Mouse (Mus musculus) lung, embryonic 14.5 days (tissue): ENCODE data around the gene Gramd1a. TPM values are rescaled to one million over a fixed set of nuclear protein-coding genes. Genes with fewer than 3 reads are reported as not detected.

Experiments
- ATAC-seq: fragments of 200-750 bp; cut with Nextera tagmentation; 2 replicates; pipeline ENCODE4 v1.8.0; 2017; ENCODE audit warnings: mild to moderate bottlenecking, moderate TSS enrichment, moderate library complexity; ENCODE audit not compliant: insufficient read depth
- DNase-seq: peaks from one replicate; pipeline ENCODE4 v3.0.0-alpha.2; 2015
- H3K27ac ChIP-seq: fragments of 300-500 bp; sonication (generic); 2 replicates; pipeline ENCODE4 v1.5.1; 2014; ENCODE audit warnings: low read depth, mild to moderate bottlenecking, moderate library complexity
- H3K27me3 ChIP-seq: fragments of 300-500 bp; sonication (generic); 2 replicates; pipeline ENCODE4 v1.6.1; 2014; ENCODE audit warnings: low read length, control low read depth; ENCODE audit not compliant: insufficient read depth
- H3K36me3 ChIP-seq: fragments of 300-500 bp; sonication (generic); 2 replicates; pipeline ENCODE4 v1.6.1; 2014; ENCODE audit warnings: control low read depth; ENCODE audit not compliant: insufficient read depth
- H3K4me1 ChIP-seq: fragments of 300-500 bp; sonication (generic); 2 replicates; pipeline ENCODE4 v1.6.1; 2014; ENCODE audit warnings: antibody characterized with exemption, control low read depth; ENCODE audit not compliant: insufficient read depth
- H3K4me2 ChIP-seq: fragments of 300-500 bp; sonication (generic); 2 replicates; pipeline ENCODE4 v1.6.1; 2014; ENCODE audit warnings: mild to moderate bottlenecking
- H3K4me3 ChIP-seq: fragments of 300-500 bp; sonication (generic); 2 replicates; pipeline ENCODE4 v1.5.1; 2014; ENCODE audit warnings: low read depth, low read length
- H3K9ac ChIP-seq: fragments of 300-500 bp; sonication (generic); 2 replicates; pipeline ENCODE4 v1.6.1; 2014
- H3K9me3 ChIP-seq: fragments of 300-500 bp; sonication (generic); 2 replicates; pipeline ENCODE4 v1.6.1; 2016; ENCODE audit warnings: low read depth, low read length, control low read depth
- CTCF ChIP-seq: IDR thresholded peaks from 2 replicates; pipeline ENCODE4 v1.5.1; 2016; ENCODE audit warnings: antibody characterized with exemption, low read depth
- WGBS: fragments of 180-500 bp; shearing (Covaris S2); extraction: QIAGEN DNeasy Blood & Tissue Kit; methylation state at CpG from one replicate; pipeline ENCODE4 v1.1.7; 2014; 5-methylcytosine and 5-hydroxymethylcytosine counted together
- polyA plus RNA-seq: library from polyadenylated mRNA; unstranded; fragments of >200 nt; fragmentation: Nextera tagmentation; extraction: Ambion mirVana; gene quantifications from 2 replicates; pipeline ENCODE4 v1.2.1, GENCODE M21; 2014

Gramd1a gene
- polyA plus RNA-seq, 1 experiment from 2014 or later = 67.2 TPM

DNA sequence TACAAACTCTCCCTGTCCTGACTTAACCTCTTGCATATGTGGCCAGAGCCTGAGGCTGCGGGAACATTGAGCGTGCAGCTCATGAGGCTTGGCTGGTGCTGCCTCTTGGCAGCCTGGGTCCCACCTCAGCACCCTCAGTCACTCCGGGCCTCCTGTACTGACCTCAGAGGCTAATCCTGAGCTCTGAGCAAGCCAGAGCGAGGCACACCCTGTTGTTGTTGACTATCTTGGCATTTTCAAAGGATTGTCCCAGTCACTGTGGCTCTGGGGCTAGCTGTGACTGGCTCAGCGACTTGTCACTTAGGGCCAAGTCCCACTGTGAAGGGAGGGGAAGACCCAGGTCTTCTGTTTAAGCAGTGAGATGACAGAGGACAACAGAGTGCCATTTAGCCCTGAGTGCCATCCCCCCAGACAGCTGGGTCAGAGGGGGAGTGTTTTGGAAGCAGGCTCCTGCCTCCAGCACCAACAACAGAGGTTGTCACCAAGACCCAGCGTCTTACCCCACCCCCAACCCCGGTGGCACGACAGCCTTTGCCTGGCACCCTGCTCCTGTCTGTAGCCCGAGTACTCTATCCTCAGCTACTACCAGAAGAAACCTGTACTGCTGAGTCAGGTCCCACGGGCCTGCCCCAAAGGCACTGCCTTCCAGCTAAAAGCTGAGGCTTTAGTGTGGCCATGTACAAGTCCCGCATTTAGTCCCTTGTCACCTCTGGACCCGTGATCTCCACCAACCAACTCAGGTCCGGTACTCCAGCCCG is 72.7 kb downstream of the Gramd1a start:
- 0 out of 2 replicates have a peak, but pooled peaks have one; percentile 19 for ATAC-seq
- no peak for DNase-seq
- Histone ChIP-seq H3K9me3 (no peaks in the 10 kb centered on the region), H3K4me1 (no peaks in the 10 kb centered on the region), H3K9ac (no peak overlapping the region), H3K27ac (0 out of 2 replicates have a peak overlapping the region, but pooled peaks have one; percentile 78), H3K4me3 (no peak overlapping the region), H3K4me2 (no peak overlapping the region), H3K27me3 (no peaks in the 10 kb centered on the region), H3K36me3 (no peaks in the 10 kb centered on the region)
- whole genome bisulfite sequencing = 63% methylated on average over 14 of the region's 14 CpGs
- no peak for TF ChIP-seq CTCF

GRCm38 (mm10) chr7:31082106-31082505 is 73.6 kb downstream of the Gramd1a start:
- Histone ChIP-seq H3K9me3 (no peaks in the 10 kb centered on the region), H3K36me3 (no peaks in the 10 kb centered on the region), H3K27me3 (no peaks in the 10 kb centered on the region), H3K4me1 (no peaks in the 10 kb centered on the region), H3K27ac (no peak overlapping the region), H3K4me3 (no peak overlapping the region), H3K4me2 (no peak overlapping the region), H3K9ac (no peak overlapping the region)
- DNase-seq (no peak), ATAC-seq (no peak)
- no peak for TF ChIP-seq CTCF

GRCm38 (mm10) chr7:31081106-31081505 is 74.6 kb downstream of the Gramd1a start:
- no peaks in the 10 kb centered on the region for H3K36me3 ChIP-seq
- 52% methylated on average over 1 of the region's 1 CpGs for WGBS
- no peaks in the 10 kb centered on the region for H3K9me3 ChIP-seq
- no peak overlapping the region for H3K27ac ChIP-seq
- no peaks in the 10 kb centered on the region for H3K4me1 ChIP-seq
- no peak for ATAC-seq
- TF ChIP-seq CTCF = no peak
- H3K4me2 ChIP-seq = no peak overlapping the region
- H3K27me3 ChIP-seq = no peaks in the 10 kb centered on the region
- H3K9ac ChIP-seq = no peak overlapping the region
- DNase-seq = no peak
- no peak overlapping the region for H3K4me3 ChIP-seq

- Histone ChIP-seq H3K4me1 (no peaks in the 10 kb centered on the region), H3K27ac (no peak overlapping the region), H3K4me3 (no peak overlapping the region), H3K4me2 (no peak overlapping the region), H3K27me3 (no peaks in the 10 kb centered on the region), H3K9ac (no peak overlapping the region), H3K36me3 (no peaks in the 10 kb centered on the region), H3K9me3 (no peaks in the 10 kb centered on the region)
- no peak for DNase-seq
- no peak for TF ChIP-seq CTCF
- 61% methylated on average over 3 of the region's 3 CpGs for WGBS
- ATAC-seq = no peak
Observed at GRCm38 (mm10) chr7:31080611-31081010, 75.1 kb downstream of the Gramd1a start.

Other genes with a start within 250 kb of the Gramd1a start
- 0.12 and 0.25 TPM in 2 replicates for gene Mag, start 241.0 kb downstream of the Gramd1a start, polyA plus RNA-seq
- gene Hamp2, start 231.2 kb downstream of the Gramd1a start, polyA plus RNA-seq = not detected in 2 replicates
- gene Hamp, start 211.9 kb downstream of the Gramd1a start, polyA plus RNA-seq = not detected in 2 replicates
- gene Usf2, start 199.1 kb downstream of the Gramd1a start, polyA plus RNA-seq = 21.8 and 23.3 TPM in 2 replicates
- 66.2 and 67.4 TPM in 2 replicates for gene Lsr, start 182.4 kb downstream of the Gramd1a start, polyA plus RNA-seq
- gene Fam187b, start 182.1 kb downstream of the Gramd1a start, polyA plus RNA-seq = 3.6 and 4.9 TPM in 2 replicates
- gene Fxyd5, start 113.4 kb downstream of the Gramd1a start, polyA plus RNA-seq = 40.4 and 43.9 TPM in 2 replicates
- gene Fxyd7, start 104.4 kb downstream of the Gramd1a start, polyA plus RNA-seq = 9.1 and 9.8 TPM in 2 replicates
- gene Fxyd1, start 98.7 kb downstream of the Gramd1a start, polyA plus RNA-seq = 51.4 and 56.6 TPM in 2 replicates
- gene Lgi4, start 96.6 kb downstream of the Gramd1a start, polyA plus RNA-seq = 0.13 and 0.38 TPM in 2 replicates
- gene Fxyd3, start 79.2 kb downstream of the Gramd1a start, polyA plus RNA-seq = 30.7 and 34.0 TPM in 2 replicates
- 9.9 and 10.8 TPM in 2 replicates for gene Hpn, start 40.6 kb downstream of the Gramd1a start, polyA plus RNA-seq
- gene Scn1b, start 28.9 kb downstream of the Gramd1a start, polyA plus RNA-seq = 0.93 and 1.3 TPM in 2 replicates
- not detected in 2 replicates for gene Scgb2b2, start 134.6 kb upstream of the Gramd1a start, polyA plus RNA-seq
- not detected in 2 replicates for gene Scgb1b2, start 135.9 kb upstream of the Gramd1a start, polyA plus RNA-seq
- not detected in 2 replicates for gene Scgb2b3, start 206.2 kb upstream of the Gramd1a start, polyA plus RNA-seq
- gene Scgb1b3, start 219.7 kb upstream of the Gramd1a start, polyA plus RNA-seq = not detected in 2 replicates